Mouse (Mus musculus) C2C12 (cell line): ENCODE results near the gene Setd1b. TPM values are rescaled to one million over a fixed set of nuclear protein-coding genes. Genes with fewer than 3 reads are reported as not detected.

Source experiments
- H3K27me3 ChIP-seq: one replicate; pipeline ENCODE4 v1.6.1; 2011; ENCODE audit not compliant: control insufficient read depth, insufficient read depth, insufficient read length
- H3K36me3 ChIP-seq: one replicate; pipeline ENCODE4 v1.6.1; 2011; ENCODE audit not compliant: control insufficient read depth, insufficient read depth
- H3K4me3 ChIP-seq: one replicate; pipeline ENCODE4 v1.5.1; 2011; ENCODE audit warnings: mild to moderate bottlenecking, control low read depth; ENCODE audit not compliant: poor library complexity, insufficient read depth, severe bottlenecking
- H3K79me2 ChIP-seq: one replicate; pipeline ENCODE4 v1.6.1; 2011; ENCODE audit not compliant: control insufficient read depth, insufficient read depth
- H3K79me3 ChIP-seq: one replicate; pipeline ENCODE4 v1.6.1; 2011; ENCODE audit warnings: low read depth, control low read depth
- H3ac ChIP-seq: one replicate; pipeline ENCODE3; 2011; ENCODE audit warnings: low read depth; ENCODE audit not compliant: control insufficient read depth, insufficient read length
- CEBPB ChIP-seq: IDR thresholded peaks from one replicate; pipeline ENCODE4 v1.6.1; 2011; ENCODE audit warnings: low read depth, mild to moderate bottlenecking, control low read depth, moderate library complexity
- CTCF ChIP-seq: IDR thresholded peaks from one replicate; pipeline ENCODE4 v1.5.1; 2011; ENCODE audit not compliant: control insufficient read depth, insufficient read depth, insufficient read length
- FOSL1 ChIP-seq: IDR thresholded peaks from one replicate; pipeline ENCODE4 v1.8.0; 2011; ENCODE audit warnings: mild to moderate bottlenecking, low read length; ENCODE audit not compliant: poor library complexity, insufficient read depth, severe bottlenecking
- MAX ChIP-seq: IDR thresholded peaks from one replicate; pipeline ENCODE4 v1.6.1; 2011; ENCODE audit warnings: mild to moderate bottlenecking, control low read depth
- MYOD1 ChIP-seq: IDR thresholded peaks from one replicate; pipeline ENCODE4 v1.6.1; 2011; ENCODE audit warnings: low read depth; ENCODE audit not compliant: control insufficient read depth, insufficient read length
- MYOG ChIP-seq: IDR thresholded peaks from one replicate; pipeline ENCODE4 v1.6.1; 2011; ENCODE audit not compliant: control insufficient read depth, insufficient read length; ENCODE audit errors: extremely low read depth
- USF1 ChIP-seq: IDR thresholded peaks from one replicate; pipeline ENCODE4 v1.6.1; 2011; ENCODE audit warnings: low read depth, mild to moderate bottlenecking, control low read depth, moderate library complexity
- polyA plus RNA-seq: library from polyadenylated mRNA; unstranded; fragments of >200 nt; fragmentation: generic; extraction: Trizol; gene quantifications from one replicate; pipeline ENCODE4 v1.2.1, GENCODE M21; 2012; ENCODE audit warnings: missing spikeins

The Setd1b gene
- polyA plus RNA-seq, 1 experiment, result 4.4 TPM

- TF ChIP-seq CTCF (no peak), USF1 (no peak), MYOG (no peak), MYOD1 (no peak), FOSL1 (no peak), MAX (no peak), CEBPB (no peak)
- no peak overlapping the region for H3ac ChIP-seq
- no peaks in the 10 kb centered on the region for H3K27me3 ChIP-seq
- H3K79me3 ChIP-seq, result peaks cover 19% of the 10 kb centered on the region
- peaks cover 36% of the 10 kb centered on the region for H3K79me2 ChIP-seq
- no peak overlapping the region for H3K4me3 ChIP-seq
- H3K36me3 ChIP-seq, result peaks cover 58% of the 10 kb centered on the region
These were observed 9.8 kb downstream of the Setd1b start for GRCm38 (mm10) chr5:123151707-123152362.

- H3K79me2 ChIP-seq, result peaks cover 35% of the 10 kb centered on the region
- H3K4me3 ChIP-seq, result no peak overlapping the region
- TF ChIP-seq CTCF (no peak), MAX (no peak), CEBPB (no peak), MYOD1 (no peak), USF1 (no peak), MYOG (no peak), FOSL1 (no peak)
- H3K79me3 ChIP-seq, result peaks cover 19% of the 10 kb centered on the region
- H3ac ChIP-seq, result no peak overlapping the region
- H3K36me3 ChIP-seq, result peaks cover 58% of the 10 kb centered on the region
- no peaks in the 10 kb centered on the region for H3K27me3 ChIP-seq
These were observed 10.9 kb downstream of the Setd1b start for GRCm38 (mm10) chr5:123152901-123153300.

DNA sequence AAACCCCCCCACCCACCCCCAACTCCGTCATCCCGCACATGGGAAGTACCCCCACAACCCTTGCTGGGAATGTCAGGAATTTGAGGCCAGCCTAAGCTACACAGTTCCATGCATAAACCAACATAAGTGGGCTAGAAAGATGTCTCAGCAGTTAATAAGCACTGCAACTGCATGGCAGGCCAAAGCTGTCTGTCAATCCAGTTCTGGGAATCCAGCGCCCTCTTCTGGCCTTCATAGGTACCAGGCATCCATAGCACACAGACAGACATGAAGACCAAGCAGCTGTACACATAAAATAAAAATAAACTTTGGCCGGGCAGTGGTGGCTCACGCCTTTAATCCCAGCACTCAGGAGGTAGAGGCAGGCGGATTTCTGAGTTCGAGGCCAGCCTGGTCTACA is 13.4 kb downstream of the Setd1b start:
- H3K79me2 ChIP-seq, result peaks cover 12% of the 10 kb centered on the region
- no peak overlapping the region for H3K4me3 ChIP-seq
- peaks cover 59% of the 10 kb centered on the region for H3K36me3 ChIP-seq
- H3K27me3 ChIP-seq, result no peaks in the 10 kb centered on the region
- TF ChIP-seq CEBPB (no peak), CTCF (peak; percentile 56)
- peaks cover 7% of the 10 kb centered on the region for H3K79me3 ChIP-seq
- no peak overlapping the region for H3ac ChIP-seq

- H3K79me3 ChIP-seq, result no peaks in the 10 kb centered on the region
- TF ChIP-seq CTCF (peak; percentile 18), MYOD1 (no peak)
- H3ac ChIP-seq, result no peak overlapping the region
- peaks cover 57% of the 10 kb centered on the region for H3K36me3 ChIP-seq
- no peaks in the 10 kb centered on the region for H3K27me3 ChIP-seq
- H3K4me3 ChIP-seq, result no peak overlapping the region
- H3K79me2 ChIP-seq, result no peaks in the 10 kb centered on the region
These were observed 14.8 kb downstream of the Setd1b start for GRCm38 (mm10) chr5:123156763-123157162.

- no peak for TF ChIP-seq FOSL1
- no peak for TF ChIP-seq MAX
- TF ChIP-seq USF1, result no peak
- no peak for TF ChIP-seq CEBPB
- TF ChIP-seq MYOG, result no peak
- TF ChIP-seq CTCF, result no peak
- TF ChIP-seq MYOD1, result no peak
- H3K4me3 ChIP-seq, result no peak overlapping the region
- H3K27me3 ChIP-seq, result no peaks in the 10 kb centered on the region
- no peaks in the 10 kb centered on the region for H3K79me3 ChIP-seq
- H3K79me2 ChIP-seq, result no peaks in the 10 kb centered on the region
- H3ac ChIP-seq, result no peak overlapping the region
- H3K36me3 ChIP-seq, result peaks cover 55% of the 10 kb centered on the region
These were observed 16.0 kb downstream of the Setd1b start for GRCm38 (mm10) chr5:123157972-123158371.

DNA sequence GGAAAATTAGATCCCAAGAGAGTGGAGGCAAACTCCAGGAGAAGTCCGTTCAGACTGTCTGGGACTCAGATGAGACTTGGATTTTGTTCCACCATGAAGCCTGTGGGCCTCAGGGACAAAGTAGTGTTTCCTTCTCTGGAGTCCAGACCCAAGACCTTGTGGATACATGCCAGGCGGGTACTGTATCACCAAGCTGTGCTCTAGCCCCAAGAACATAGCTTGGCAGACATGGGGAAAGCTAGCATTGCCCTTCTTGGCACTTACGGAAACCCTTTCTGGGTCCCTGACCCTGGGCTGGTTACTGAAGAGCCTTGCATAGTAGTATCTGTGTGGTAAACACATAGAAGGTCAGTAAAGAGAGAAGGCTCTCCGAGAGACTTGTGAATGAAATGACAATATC is 17.5 kb downstream of the Setd1b start:
- Histone ChIP-seq H3K36me3 (peaks cover 59% of the 10 kb centered on the region), H3K27me3 (no peaks in the 10 kb centered on the region), H3K4me3 (no peak overlapping the region), H3K79me2 (no peaks in the 10 kb centered on the region), H3ac (no peak overlapping the region), H3K79me3 (no peaks in the 10 kb centered on the region)
- TF ChIP-seq USF1 (no peak), MAX (no peak), MYOG (no peak), MYOD1 (no peak), FOSL1 (no peak), CTCF (no peak)
